Mouse (Mus musculus): Measurements from ENCODE around the gene Dhrs2. TPM values are rescaled to one million over a fixed set of nuclear protein-coding genes. Genes with fewer than 3 reads are reported as not detected.

Dhrs2 gene
- total RNA-seq, 2 experiments from 2014 or later: not detected

DNA sequence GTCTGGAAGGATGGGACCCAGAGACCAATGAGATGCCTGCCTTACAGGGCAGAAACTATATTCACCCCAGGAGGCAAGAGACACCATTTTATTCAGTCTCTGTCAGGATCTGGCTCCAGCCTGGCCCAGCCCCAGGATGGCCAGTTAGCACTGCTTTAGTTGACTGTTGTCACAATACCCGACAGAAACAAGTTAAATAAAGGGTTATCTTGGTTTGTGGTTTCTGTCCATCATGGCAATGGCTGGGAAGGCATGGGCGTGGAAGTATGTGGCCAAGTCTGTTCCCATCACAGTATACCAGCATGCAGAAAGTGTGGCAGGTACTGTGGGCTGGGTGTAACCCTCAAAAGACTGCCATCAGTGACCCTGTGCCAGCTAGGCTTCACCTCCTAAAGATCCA lies 14.9 kb downstream of the Dhrs2 start:
- intact Hi-C loops (cut with DNase I): no loop called here
- DNase-seq (ENCODE audit: extremely low spot score in 1 of 2, low spot score in 2 of 2): no peak

DNA sequence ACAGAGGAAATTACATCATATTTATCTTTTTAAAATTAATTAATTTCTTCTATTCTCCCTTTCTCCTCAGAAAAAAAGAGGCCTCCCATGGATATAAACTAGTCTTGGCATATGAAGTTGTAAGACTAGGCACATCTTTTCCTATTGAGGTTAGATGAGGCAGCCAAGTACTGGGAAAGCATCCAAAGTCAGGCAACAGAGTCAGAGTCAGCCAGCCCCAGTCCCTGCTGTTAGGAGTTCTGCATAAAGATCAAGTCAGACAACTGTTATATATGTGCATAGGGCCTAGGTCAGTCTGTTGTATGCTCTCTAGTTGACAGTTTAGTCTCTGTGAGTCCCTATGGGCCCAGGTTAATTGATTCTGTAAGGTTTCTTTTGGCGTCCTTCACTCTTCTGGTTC lies 20.9 kb downstream of the Dhrs2 start:
- no peak for DNase-seq (ENCODE audit: extremely low spot score in 1 of 2, low spot score in 2 of 2)
- intact Hi-C loops (cut with DNase I): no loop called here

GRCm38 (mm10) chr14:55247181-55247580 lies 25.4 kb downstream of the Dhrs2 start:
- intact Hi-C loops (cut with DNase I): no loop called here
- no peak for DNase-seq (ENCODE audit: extremely low spot score in 1 of 2, low spot score in 2 of 2)

DNA sequence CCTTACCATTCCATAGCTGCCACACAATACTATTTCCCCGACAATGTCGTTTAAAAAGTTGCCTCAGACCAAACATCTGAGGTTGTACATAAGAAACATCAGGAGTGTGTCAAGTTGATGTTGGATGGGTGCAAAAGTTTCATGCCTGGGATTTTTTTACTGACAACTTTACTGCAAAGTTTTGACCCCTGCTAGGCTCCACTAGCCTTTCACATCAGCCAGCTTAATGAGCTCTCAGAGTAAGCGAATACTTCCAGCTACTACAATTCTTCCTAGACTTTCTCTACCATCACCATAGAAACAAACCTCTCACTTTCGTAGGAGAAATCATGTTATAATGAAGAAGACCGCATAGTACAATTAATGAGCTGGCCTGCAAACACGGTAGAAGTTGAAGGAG lies 26.5 kb downstream of the Dhrs2 start:
- intact Hi-C loops (cut with DNase I): no loop called here

DNA sequence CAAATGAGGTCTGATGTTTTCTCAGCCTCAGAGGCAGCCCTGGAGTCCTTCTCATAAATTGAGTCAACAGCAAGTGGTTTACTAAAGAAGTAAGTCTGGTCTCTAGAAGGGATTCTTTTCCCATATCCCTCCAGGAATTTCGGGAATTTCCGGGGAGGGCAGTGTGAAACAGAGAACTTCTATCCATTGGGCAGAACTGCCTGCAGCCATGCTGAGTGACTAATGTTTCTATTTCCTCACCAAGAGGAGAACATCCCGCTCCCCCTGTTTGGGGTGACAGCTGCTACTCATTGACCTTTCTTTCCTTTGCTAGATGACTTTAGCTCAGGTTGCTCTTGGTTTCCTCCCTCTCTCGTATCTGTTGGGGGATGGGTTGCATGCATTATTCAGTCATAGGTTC lies 31.8 kb downstream of the Dhrs2 start:
- no peak for DNase-seq (ENCODE audit: extremely low spot score in 1 of 2, low spot score in 2 of 2)
- intact Hi-C loops (cut with DNase I): no loop called here

More for the DNA sequence above, 26.5 kb downstream of the Dhrs2 start:
- DNase-seq (ENCODE audit: extremely low spot score in 1 of 2, low spot score in 2 of 2): no peak

DNA sequence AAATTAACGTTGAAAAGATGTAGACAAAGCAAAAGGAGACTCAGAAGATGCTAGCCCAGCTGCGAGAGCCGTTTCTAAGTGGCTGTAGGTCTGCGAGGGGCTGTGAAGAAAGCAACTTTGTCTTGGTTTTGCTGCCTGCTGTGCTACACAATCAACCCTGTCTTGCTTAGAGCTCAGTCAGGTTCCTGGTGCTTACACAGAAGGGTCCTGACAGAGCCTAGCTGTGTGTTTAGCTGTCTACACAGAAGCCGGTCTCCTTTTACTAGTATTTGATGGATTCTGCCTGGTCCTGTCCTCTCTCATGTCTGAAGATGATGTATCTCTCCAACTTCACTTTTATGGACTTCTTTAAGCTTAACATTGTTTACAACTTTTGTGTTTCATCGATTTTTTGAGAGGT lies 33.6 kb downstream of the Dhrs2 start:
- intact Hi-C loops (cut with DNase I): no loop called here

GRCm38 (mm10) chr14:55271158-55271557 lies 49.4 kb downstream of the Dhrs2 start:
- intact Hi-C loops (cut with DNase I): loop anchor here (5.0 kb wide), 2 partner anchors 166 to 221 kb away; partner anchors contain the start of gene Carmil3
- DNase-seq (ENCODE audit: extremely low spot score in 1 of 2, low spot score in 2 of 2): peak; percentile 44 to 45

More for the DNA sequence above, 33.6 kb downstream of the Dhrs2 start:
- no peak for DNase-seq (ENCODE audit: extremely low spot score in 1 of 2, low spot score in 2 of 2)

GRCm38 (mm10) chr14:55273023-55273422 lies 51.2 kb downstream of the Dhrs2 start:
- no peak for DNase-seq (ENCODE audit: extremely low spot score in 1 of 2, low spot score in 2 of 2)
- intact Hi-C loops (cut with DNase I): loop anchor here (5.0 kb wide), 2 partner anchors 164 to 219 kb away; partner anchors contain the start of gene Carmil3

DNA sequence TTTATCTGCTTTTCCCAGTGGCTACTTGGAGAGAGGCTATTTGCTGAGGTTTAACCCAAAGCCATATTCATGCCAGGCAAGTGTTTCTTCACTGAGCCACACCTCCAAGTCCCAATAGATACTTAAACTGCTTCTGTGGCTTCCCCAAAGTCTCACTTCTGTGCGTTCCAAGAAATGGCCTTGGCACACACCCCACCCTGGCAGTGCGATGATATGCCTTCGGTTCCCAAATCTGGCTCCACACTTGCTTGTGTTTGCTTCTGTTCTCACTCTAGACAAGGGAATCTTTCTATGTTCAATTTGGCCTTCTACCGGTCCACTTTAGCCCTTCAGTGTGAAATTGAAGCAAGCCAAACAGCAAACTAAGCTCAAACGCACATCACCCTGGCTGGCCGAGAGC lies 53.0 kb downstream of the Dhrs2 start:
- intact Hi-C loops (cut with DNase I): loop anchor here (5.0 kb wide), 2 partner anchors 162 to 217 kb away; partner anchors contain the start of gene Carmil3
- no peak for DNase-seq (ENCODE audit: extremely low spot score in 1 of 2, low spot score in 2 of 2)

- DNase-seq (ENCODE audit: extremely low spot score in 1 of 2, low spot score in 2 of 2): no peak
- intact Hi-C loops (cut with DNase I): no loop called here
These were observed 57.7 kb downstream of the Dhrs2 start for GRCm38 (mm10) chr14:55279322-55280069.

Other genes starting within 250 kb of the Dhrs2 start
- not detected for gene Gm17428, start 245.1 kb upstream of the Dhrs2 start, total RNA-seq (2021)
- 1 to 10 TPM; 5.4 to 5.5 TPM for gene Myh7, start 227.4 kb upstream of the Dhrs2 start, total RNA-seq (2021)
- 10 to 100 TPM; 21.5 to 26.8 TPM for gene Ngdn, start 206.6 kb upstream of the Dhrs2 start, total RNA-seq (2021)
- gene Zfhx2, start 129.7 kb upstream of the Dhrs2 start, total RNA-seq (2021): 10 to 100 TPM; 26.6 to 27.2 TPM
- gene Thtpa, start 127.2 kb upstream of the Dhrs2 start, total RNA-seq (2021): 10 to 100 TPM; 31.4 to 31.5 TPM
- gene Ap1g2, start 115.4 kb upstream of the Dhrs2 start, total RNA-seq (2021): 10 to 100 TPM; 14.6 to 18.0 TPM
- 100 to 1,000 TPM; 368 to 375 TPM for gene Jph4, start 105.1 kb upstream of the Dhrs2 start, total RNA-seq (2021)

All from left cerebral cortex, postnatal 10 days (tissue).